Mouse (Mus musculus) lung, postnatal 0 days (tissue): ENCODE results near the gene Ankrd44. TPM values are rescaled to one million over a fixed set of nuclear protein-coding genes. Genes with fewer than 3 reads are reported as not detected.

Source experiments
- ATAC-seq: fragments of 200-750 bp; cut with Nextera tagmentation; 2 replicates; pipeline ENCODE4 v1.8.0; 2017; ENCODE audit warnings: moderate library complexity
- DNase-seq: peaks from one replicate; pipeline ENCODE4 v3.0.0-alpha.2; 2016; ENCODE audit warnings: low spot score
- H3K27ac ChIP-seq: fragments of 300-500 bp; sonication (generic); 2 replicates; pipeline ENCODE4 v1.5.1; 2014; ENCODE audit warnings: antibody characterized with exemption, mild to moderate bottlenecking, low read length, mixed read lengths
- H3K27me3 ChIP-seq: fragments of 300-500 bp; sonication (generic); replicated peaks from 2 replicates; pipeline ENCODE4 v1.6.1; 2014; ENCODE audit warnings: low read length, mixed read lengths; ENCODE audit not compliant: insufficient read depth
- H3K36me3 ChIP-seq: fragments of 300-500 bp; sonication (generic); 2 replicates; pipeline ENCODE4 v1.6.1; 2014; ENCODE audit warnings: low read length, mixed read lengths; ENCODE audit not compliant: insufficient read depth
- H3K4me1 ChIP-seq: fragments of 300-500 bp; sonication (generic); 2 replicates; pipeline ENCODE4 v1.6.1; 2014; ENCODE audit warnings: antibody characterized with exemption, low read depth, low read length, mixed read lengths; ENCODE audit not compliant: insufficient read depth
- H3K4me2 ChIP-seq: fragments of 300-500 bp; sonication (generic); replicated peaks from 2 replicates; pipeline ENCODE4 v1.6.1; 2014; ENCODE audit warnings: low read depth, mild to moderate bottlenecking, low read length, moderate library complexity, mixed read lengths
- H3K4me3 ChIP-seq: fragments of 300-500 bp; sonication (generic); 2 replicates; pipeline ENCODE4 v1.5.1; 2014; ENCODE audit warnings: low read depth, low read length
- H3K9ac ChIP-seq: fragments of 300-500 bp; sonication (generic); replicated peaks from 2 replicates; pipeline ENCODE4 v1.6.1; 2014; ENCODE audit warnings: low read depth, mild to moderate bottlenecking
- H3K9me3 ChIP-seq: fragments of 300-500 bp; sonication (generic); 2 replicates; pipeline ENCODE4 v1.6.1; 2016; ENCODE audit warnings: low read length, mixed read lengths
- CTCF ChIP-seq: IDR thresholded peaks from 2 replicates; pipeline ENCODE4 v1.5.1; 2016; ENCODE audit warnings: antibody characterized with exemption, mild to moderate bottlenecking
- EP300 ChIP-seq: IDR thresholded peaks from 2 replicates; pipeline ENCODE4 v1.6.1; 2016; ENCODE audit warnings: antibody characterized with exemption, mild to moderate bottlenecking, control low read depth
- WGBS: fragments of 180-500 bp; shearing (Covaris S2); extraction: QIAGEN DNeasy Blood & Tissue Kit; methylation state at CpG from one replicate; pipeline ENCODE4 v1.1.7; 2014; 5-methylcytosine and 5-hydroxymethylcytosine counted together
- polyA plus RNA-seq: library from polyadenylated mRNA; unstranded; fragments of >200 nt; fragmentation: Nextera tagmentation; extraction: Ambion mirVana; gene quantifications from 2 replicates; pipeline ENCODE4 v1.2.1, GENCODE M21; 2015

Ankrd44 gene
- polyA plus RNA-seq, 1 experiment from 2014 or later: 16.5 TPM

DNA sequence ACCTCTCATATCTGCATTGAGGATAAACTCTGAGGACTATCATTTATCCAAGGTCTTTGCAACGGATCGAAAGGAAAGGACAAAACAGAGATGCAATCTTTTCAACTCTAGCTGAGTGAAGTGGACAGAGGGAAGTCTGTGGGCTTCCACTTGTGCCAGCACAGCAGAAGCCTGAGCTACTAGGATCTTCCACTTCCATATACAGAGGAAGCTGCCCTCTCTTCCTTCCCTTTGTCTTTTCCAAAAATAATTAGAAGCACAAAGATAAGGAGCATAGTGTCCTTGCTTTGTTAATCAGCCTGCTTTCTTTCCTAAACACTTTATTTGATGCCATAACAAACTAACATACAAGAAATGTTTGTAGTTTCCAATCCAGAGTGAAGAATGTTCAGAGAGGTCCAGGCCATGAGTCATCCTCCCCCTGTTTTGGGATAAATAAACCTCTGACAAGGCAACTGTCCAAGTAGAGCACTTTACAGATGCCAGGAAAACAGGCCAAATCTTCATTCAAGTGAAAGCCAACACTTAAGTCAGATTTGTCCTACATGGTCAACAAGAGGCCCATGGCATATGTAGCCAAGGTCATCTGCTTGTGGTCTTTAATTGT is 160.5 kb downstream of the Ankrd44 start:
- H3K36me3 ChIP-seq: 0 out of 2 replicates have a peak, but pooled peaks cover 8% of the 10 kb centered on the region
- DNase-seq: peak; percentile 89
- WGBS: 32% methylated on average over 2 of the region's 2 CpGs
- H3K27ac ChIP-seq: peak overlapping the region; percentile 63
- H3K9me3 ChIP-seq: no peaks in the 10 kb centered on the region
- H3K4me3 ChIP-seq: no peak overlapping the region
- peak; percentile 90 for ATAC-seq
- 0 out of 2 replicates have a peak, but pooled peaks cover 6% of the 10 kb centered on the region for H3K4me1 ChIP-seq
- H3K27me3 ChIP-seq: no peaks in the 10 kb centered on the region
- TF ChIP-seq EP300: peak; percentile 89
- TF ChIP-seq CTCF: no peak
- no peak overlapping the region for H3K9ac ChIP-seq
- H3K4me2 ChIP-seq: no peak overlapping the region

DNA sequence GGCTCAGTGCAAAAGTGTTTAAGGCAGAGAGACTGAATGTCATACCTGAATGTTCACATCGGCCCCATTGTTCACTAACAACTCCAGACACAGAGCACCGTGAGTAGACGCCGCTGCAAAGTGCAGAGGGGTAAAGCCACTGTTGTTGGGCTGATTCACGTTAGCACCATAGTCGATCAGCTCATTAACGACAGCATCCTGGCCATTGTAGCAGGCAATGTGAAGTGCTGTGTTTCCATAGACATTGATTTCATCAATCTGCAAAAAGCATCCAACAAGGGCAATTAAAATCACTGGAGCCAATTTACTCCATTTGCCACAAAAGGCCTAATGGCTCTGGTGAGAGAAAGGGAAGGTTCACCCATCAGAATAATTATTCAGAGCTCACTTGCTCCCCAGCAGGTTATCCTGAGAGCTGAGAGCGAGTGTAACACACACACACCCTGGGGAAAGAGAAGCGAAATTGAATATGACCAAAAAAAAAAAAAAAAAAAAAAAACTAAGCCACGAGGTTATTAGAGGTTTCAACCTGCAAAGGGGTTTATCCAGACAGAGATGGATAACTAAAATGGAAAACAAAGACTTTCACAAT is 163.9 kb downstream of the Ankrd44 start:
- H3K4me3 ChIP-seq: no peak overlapping the region
- H3K9me3 ChIP-seq: no peaks in the 10 kb centered on the region
- no peak overlapping the region for H3K9ac ChIP-seq
- H3K27ac ChIP-seq: no peak overlapping the region
- DNase-seq (no peak), ATAC-seq (no peak)
- 0 out of 2 replicates have a peak, but pooled peaks cover 8% of the 10 kb centered on the region for H3K36me3 ChIP-seq
- no peaks in the 10 kb centered on the region for H3K27me3 ChIP-seq
- TF ChIP-seq CTCF (no peak), EP300 (no peak)
- 0 out of 2 replicates have a peak, but pooled peaks cover 6% of the 10 kb centered on the region for H3K4me1 ChIP-seq
- 86% methylated on average over 10 of the region's 10 CpGs for WGBS
- H3K4me2 ChIP-seq: no peak overlapping the region

DNA sequence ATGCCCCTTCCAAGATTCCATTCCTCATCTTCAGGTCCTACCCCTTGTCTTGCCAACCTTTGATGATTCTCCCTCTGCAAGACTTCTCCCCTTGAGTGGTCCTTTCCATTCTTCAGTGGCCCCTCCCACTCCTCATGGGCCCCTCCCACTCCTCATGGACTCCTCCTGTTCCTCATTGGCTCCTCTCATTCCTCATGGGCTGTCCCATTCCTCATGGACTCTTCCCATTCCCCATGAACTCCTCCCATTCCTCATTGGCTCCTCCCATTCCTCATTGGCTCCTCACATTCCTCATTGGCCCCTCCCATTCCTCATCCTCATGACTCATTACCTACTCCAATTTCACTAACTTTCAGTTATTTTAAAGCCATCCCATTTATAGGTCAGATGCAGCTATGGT is 166.3 kb downstream of the Ankrd44 start:
- Histone ChIP-seq H3K4me2 (no peak overlapping the region), H3K9ac (no peak overlapping the region), H3K27me3 (no peaks in the 10 kb centered on the region), H3K27ac (no peak overlapping the region), H3K4me1 (no peaks in the 10 kb centered on the region), H3K9me3 (no peaks in the 10 kb centered on the region), H3K36me3 (0 out of 2 replicates have a peak, but pooled peaks cover 8% of the 10 kb centered on the region), H3K4me3 (no peak overlapping the region)
- TF ChIP-seq CTCF (no peak), EP300 (no peak)
- ATAC-seq: no peak
- no peak for DNase-seq

DNA sequence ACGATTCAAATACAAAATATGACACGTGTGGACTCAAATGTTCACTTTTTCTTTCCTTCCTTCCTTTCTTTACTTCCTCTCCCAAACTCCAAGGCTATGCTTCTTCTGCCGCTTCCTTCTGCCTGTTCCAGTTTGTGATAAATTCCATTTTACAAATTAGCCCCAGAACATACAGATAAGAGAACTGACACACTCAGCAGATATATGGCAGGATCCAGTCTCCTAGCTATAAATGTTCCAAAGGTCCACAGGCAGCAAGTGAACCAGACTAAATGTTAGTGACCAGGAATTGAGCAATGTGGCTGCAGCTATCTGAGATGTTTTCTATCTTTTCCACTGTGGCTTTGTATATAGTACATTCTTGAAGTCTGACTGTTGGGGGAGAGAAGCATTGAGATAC is 168.9 kb downstream of the Ankrd44 start:
- no peak overlapping the region for H3K4me3 ChIP-seq
- no peaks in the 10 kb centered on the region for H3K27me3 ChIP-seq
- no peak overlapping the region for H3K27ac ChIP-seq
- H3K4me2 ChIP-seq: no peak overlapping the region
- 45% methylated on average over 3 of the region's 3 CpGs for WGBS
- H3K9ac ChIP-seq: no peak overlapping the region
- no peak for ATAC-seq
- no peak for DNase-seq
- no peaks in the 10 kb centered on the region for H3K9me3 ChIP-seq
- TF ChIP-seq CTCF (no peak), EP300 (no peak)
- H3K4me1 ChIP-seq: no peaks in the 10 kb centered on the region
- H3K36me3 ChIP-seq: 0 out of 2 replicates have a peak, but pooled peaks cover 10% of the 10 kb centered on the region

DNA sequence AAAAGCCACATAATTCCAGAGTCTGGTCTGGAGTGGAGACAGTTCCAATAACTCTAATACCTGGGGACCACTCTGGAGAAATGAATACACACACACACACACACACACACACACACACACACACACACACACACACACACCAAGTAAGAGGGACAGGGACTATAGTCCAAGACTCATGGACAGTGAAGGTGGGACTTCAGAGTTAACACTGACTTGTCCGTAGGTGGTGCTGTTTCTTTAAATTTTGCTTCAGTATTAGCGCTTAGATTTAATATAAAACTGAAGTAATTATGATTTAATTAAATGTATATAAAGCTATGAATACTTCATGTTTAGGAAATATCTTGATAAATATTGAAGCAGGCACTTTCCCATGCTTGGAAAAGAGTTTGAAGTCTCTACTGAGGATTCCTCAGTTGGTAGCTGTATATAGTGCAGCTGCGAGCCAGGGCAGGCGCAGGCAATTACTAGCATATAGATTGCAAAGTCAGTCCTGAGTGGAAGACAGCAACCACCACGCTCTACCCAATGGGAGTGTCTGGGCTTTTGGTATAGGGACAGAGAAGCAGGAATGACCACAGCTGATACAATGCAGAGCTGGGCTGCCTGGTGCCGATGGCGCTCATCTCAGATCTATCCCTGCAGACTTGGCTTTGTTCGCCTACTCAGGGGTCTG is 170.4 kb downstream of the Ankrd44 start:
- no peak for DNase-seq
- Histone ChIP-seq H3K4me1 (no peaks in the 10 kb centered on the region), H3K27me3 (no peaks in the 10 kb centered on the region), H3K4me3 (no peak overlapping the region), H3K9ac (no peak overlapping the region), H3K9me3 (no peaks in the 10 kb centered on the region), H3K27ac (no peak overlapping the region), H3K36me3 (0 out of 2 replicates have a peak, but pooled peaks cover 6% of the 10 kb centered on the region), H3K4me2 (no peak overlapping the region)
- no peak for ATAC-seq
- WGBS: 81% methylated on average over 8 of the region's 8 CpGs
- no peak for TF ChIP-seq EP300
- peak; percentile 42 for TF ChIP-seq CTCF

DNA sequence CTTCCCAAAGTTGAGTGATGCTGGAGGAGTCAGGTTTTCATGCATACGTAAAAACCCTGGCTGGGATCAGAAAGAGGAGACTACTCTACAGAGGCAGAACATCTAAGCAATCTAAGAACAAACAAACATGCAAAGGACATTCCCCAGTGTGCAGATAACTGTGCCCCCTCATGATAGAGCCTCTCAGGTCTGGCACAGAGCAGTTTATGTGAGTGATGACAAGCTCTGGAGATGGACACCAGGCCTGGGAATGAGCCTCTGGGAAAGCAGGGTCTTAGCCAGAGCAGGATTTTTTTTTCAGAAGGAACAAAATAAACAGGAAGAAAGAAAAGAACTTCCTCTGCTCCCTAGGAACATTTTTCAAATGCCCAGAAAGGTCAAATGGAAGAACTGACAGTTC is 176.2 kb downstream of the Ankrd44 start:
- no peaks in the 10 kb centered on the region for H3K9me3 ChIP-seq
- peaks cover 4% of the 10 kb centered on the region; the same call in 1 of the 2 replicates for H3K4me1 ChIP-seq
- H3K36me3 ChIP-seq: 0 out of 2 replicates have a peak, but pooled peaks cover 6% of the 10 kb centered on the region
- ATAC-seq: peak; percentile 71
- H3K4me3 ChIP-seq: no peak overlapping the region
- no peaks in the 10 kb centered on the region for H3K27me3 ChIP-seq
- 56% methylated on average over 1 of the region's 1 CpGs for WGBS
- H3K4me2 ChIP-seq: no peak overlapping the region
- peak; percentile 52 for DNase-seq
- no peak overlapping the region for H3K27ac ChIP-seq
- TF ChIP-seq EP300 (no peak), CTCF (no peak)
- no peak overlapping the region for H3K9ac ChIP-seq
